Mouse (Mus musculus) hindbrain, embryonic 10.5 days (tissue): ENCODE results near the gene Chrm5. TPM values are rescaled to one million over a fixed set of nuclear protein-coding genes. Genes with fewer than 3 reads are reported as not detected.

Experiments used
- DNase-seq: peaks from one replicate; pipeline ENCODE4 v3.0.0-alpha.2; 2017; ENCODE audit warnings: low spot score
- H3K27ac ChIP-seq: fragments of 300-500 bp; sonication (generic); 2 replicates; pipeline ENCODE4 v1.5.1; 2016; ENCODE audit warnings: mild to moderate bottlenecking, moderate library complexity
- H3K27me3 ChIP-seq: fragments of 300-500 bp; sonication (generic); 2 replicates; pipeline ENCODE4 v1.6.1; 2016; ENCODE audit warnings: mild to moderate bottlenecking; ENCODE audit not compliant: poor library complexity, insufficient read depth, severe bottlenecking
- H3K36me3 ChIP-seq: fragments of 300-500 bp; sonication (generic); 2 replicates; pipeline ENCODE4 v1.6.1; 2016; ENCODE audit warnings: mild to moderate bottlenecking, moderate library complexity
- H3K4me1 ChIP-seq: fragments of 300-500 bp; sonication (generic); replicated peaks from 2 replicates; pipeline ENCODE4 v1.6.1; 2016; ENCODE audit warnings: mild to moderate bottlenecking
- H3K4me3 ChIP-seq: fragments of 300-500 bp; sonication (generic); 2 replicates; pipeline ENCODE4 v1.5.1; 2016; ENCODE audit warnings: mild to moderate bottlenecking, moderate library complexity
- H3K9me3 ChIP-seq: fragments of 300-500 bp; sonication (generic); 2 replicates; pipeline ENCODE4 v1.6.1; 2016; ENCODE audit warnings: mild to moderate bottlenecking, moderate library complexity
- WGBS: fragments of 180-500 bp; shearing (Covaris S2); methylation state at CpG from one replicate; pipeline ENCODE4 v1.1.7; 2016; 5-methylcytosine and 5-hydroxymethylcytosine counted together
- polyA plus RNA-seq: library from polyadenylated mRNA; unstranded; fragments of >200 nt; fragmentation: Nextera tagmentation; extraction: Ambion mirVana; gene quantifications from 2 replicates; pipeline ENCODE4 v1.2.1, GENCODE M21; 2016

Chrm5 gene
- polyA plus RNA-seq, 1 experiment from 2014 or later: not detected

DNA sequence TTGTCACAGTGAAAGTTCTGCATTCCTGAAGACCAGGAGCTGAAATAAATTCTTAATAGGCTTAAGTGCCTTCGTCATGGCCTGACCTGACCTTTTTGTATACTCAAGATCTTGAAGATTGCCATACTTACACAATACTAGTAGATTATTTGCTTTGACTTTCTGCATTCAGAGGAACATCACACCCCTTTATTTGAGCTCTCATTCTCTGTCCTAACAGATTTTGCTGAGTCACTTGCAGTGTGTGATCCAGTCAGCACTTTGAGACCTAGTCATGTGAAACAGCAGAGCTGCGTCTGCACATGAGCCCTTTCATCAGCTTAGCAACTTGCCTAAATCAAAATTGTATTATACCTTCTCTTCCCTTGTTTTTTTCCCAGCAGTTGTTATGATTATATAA, 47.2 kb downstream of the Chrm5 start:
- Histone ChIP-seq H3K36me3 (no peaks in the 10 kb centered on the region), H3K4me1 (no peaks in the 10 kb centered on the region), H3K27ac (no peak overlapping the region), H3K9me3 (no peaks in the 10 kb centered on the region), H3K27me3 (no peaks in the 10 kb centered on the region), H3K4me3 (no peak overlapping the region)
- 78% methylated on average over 2 of the region's 2 CpGs for WGBS
- DNase-seq: no peak

- Histone ChIP-seq H3K4me1 (no peaks in the 10 kb centered on the region), H3K9me3 (no peaks in the 10 kb centered on the region)
- WGBS: 90% methylated on average over 2 of the region's 2 CpGs
Measured at GRCm38 (mm10) chr2:112432523-112432922, 48.0 kb downstream of the Chrm5 start.

DNA sequence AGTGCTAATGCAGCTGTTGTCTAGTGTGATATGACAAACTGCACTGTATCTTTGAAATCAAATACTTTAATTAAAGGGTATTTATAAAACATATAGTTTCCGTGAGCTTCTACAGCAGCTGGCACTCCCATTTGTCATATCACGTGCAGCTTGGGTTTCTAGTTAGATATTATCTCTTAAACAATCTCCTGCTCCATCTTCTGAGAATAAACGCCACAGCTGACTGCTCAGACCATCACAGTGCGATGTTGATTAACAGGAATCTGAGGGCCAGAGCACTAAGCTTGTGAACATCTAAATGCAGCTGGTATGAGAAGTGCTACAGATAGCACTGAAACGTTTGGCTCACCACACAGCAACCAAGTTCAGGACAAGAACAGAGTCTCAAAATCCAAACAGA, 50.2 kb downstream of the Chrm5 start:
- H3K4me3 ChIP-seq: no peak overlapping the region
- DNase-seq: no peak
- H3K36me3 ChIP-seq: no peaks in the 10 kb centered on the region
- H3K4me1 ChIP-seq: no peaks in the 10 kb centered on the region
- no peaks in the 10 kb centered on the region for H3K9me3 ChIP-seq
- H3K27me3 ChIP-seq: no peaks in the 10 kb centered on the region
- H3K27ac ChIP-seq: no peak overlapping the region
- WGBS: 80% methylated on average over 5 of the region's 5 CpGs

More at GRCm38 (mm10) chr2:112432523-112432922, 48.0 kb downstream of the Chrm5 start:
- Histone ChIP-seq H3K27me3 (no peaks in the 10 kb centered on the region), H3K4me3 (no peak overlapping the region), H3K27ac (no peak overlapping the region), H3K36me3 (no peaks in the 10 kb centered on the region)
- DNase-seq: no peak

DNA sequence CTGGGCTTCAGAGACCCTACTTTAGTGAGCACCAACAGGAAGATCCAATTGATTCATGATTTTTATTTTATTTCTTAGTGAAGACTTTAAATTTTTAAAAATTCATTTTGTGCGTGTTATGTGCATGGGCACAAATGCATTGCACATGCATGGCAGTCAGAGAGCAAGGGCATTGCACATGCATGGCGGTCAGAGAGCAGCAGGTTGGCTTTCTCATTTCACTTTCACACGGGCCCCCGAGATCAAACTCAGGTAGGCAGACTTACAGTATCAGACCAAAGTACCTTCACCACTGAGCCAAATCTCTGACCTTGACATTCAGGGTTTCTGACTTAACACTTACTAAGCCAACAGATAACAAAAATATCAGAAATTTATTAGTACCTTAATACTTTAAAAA, 50.9 kb downstream of the Chrm5 start:
- Histone ChIP-seq H3K4me3 (no peak overlapping the region), H3K27me3 (no peaks in the 10 kb centered on the region), H3K27ac (no peak overlapping the region), H3K9me3 (no peaks in the 10 kb centered on the region), H3K4me1 (no peaks in the 10 kb centered on the region), H3K36me3 (no peaks in the 10 kb centered on the region)
- no peak for DNase-seq
- WGBS: 90% methylated on average over 4 of the region's 4 CpGs

Other genes starting within 250 kb of the Chrm5 start
- 13.3 and 14.8 TPM in 2 replicates for gene Lpcat4, start 241.3 kb downstream of the Chrm5 start, polyA plus RNA-seq
- not detected in 2 replicates for gene Nutm1, start 221.5 kb downstream of the Chrm5 start, polyA plus RNA-seq
- 178 and 208 TPM in 2 replicates for gene Nop10, start 218.8 kb downstream of the Chrm5 start, polyA plus RNA-seq
- 8.7 and 11.2 TPM in 2 replicates for gene Slc12a6, start 214.9 kb downstream of the Chrm5 start, polyA plus RNA-seq
- gene Gm21985, start 214.5 kb downstream of the Chrm5 start, polyA plus RNA-seq: not detected in 2 replicates
- gene Emc4, start 112.7 kb downstream of the Chrm5 start, polyA plus RNA-seq: 119 and 140 TPM in 2 replicates
- 37.7 and 42.1 TPM in 2 replicates for gene Katnbl1, start 101.6 kb downstream of the Chrm5 start, polyA plus RNA-seq
- 12.0 and 12.3 TPM in 2 replicates for gene Emc7, start 25.8 kb downstream of the Chrm5 start, polyA plus RNA-seq
- gene Aven, start 12.2 kb upstream of the Chrm5 start, polyA plus RNA-seq: 6.3 and 7.4 TPM in 2 replicates